Mouse (Mus musculus) MEL (cell line): Measurements from ENCODE around the gene Mag. TPM values are rescaled to one million over a fixed set of nuclear protein-coding genes. Genes with fewer than 3 reads are reported as not detected.

Experiments used
- DNase-seq: peaks from one replicate; pipeline ENCODE4 v3.0.0; 2011; ENCODE audit warnings: low read depth, low spot score
- H3K27ac ChIP-seq: 2 replicates; pipeline ENCODE4 v1.5.1; 2012; ENCODE audit warnings: low read depth, mild to moderate bottlenecking, control low read depth, low read length, moderate library complexity; ENCODE audit not compliant: control insufficient read depth
- H3K27me3 ChIP-seq, 2 experiments: fragments of 150-350 bp in 1 of 2; sonication (generic) in 1 of 2; 2 replicates each; pipeline ENCODE4 v1.6.1; 2012; ENCODE audit warnings: low read length in 2 of 2, mild to moderate bottlenecking in 2 of 2, improper control_type of control experiment in 1 of 2, moderate library complexity in 1 of 2; ENCODE audit not compliant: insufficient read depth in 2 of 2, control insufficient read depth in 1 of 2
- H3K36me3 ChIP-seq, 2 experiments: 2 replicates each; pipeline ENCODE4 v1.6.1; 2012 to 2014; ENCODE audit warnings: low read length in 2 of 2, improper control_type of control experiment in 1 of 2, inconsistent platforms in 1 of 2, mild to moderate bottlenecking in 1 of 2; ENCODE audit not compliant: insufficient read depth in 2 of 2, control insufficient read depth in 1 of 2
- H3K4me1 ChIP-seq, 2 experiments: fragments of 150-350 bp in 1 of 2; sonication (generic) in 1 of 2; 2 replicates each; pipeline ENCODE4 v1.6.1; 2012; ENCODE audit warnings: low read length in 2 of 2, improper control_type of control experiment in 1 of 2, mild to moderate bottlenecking in 1 of 2; ENCODE audit not compliant: insufficient read depth in 2 of 2, control insufficient read depth in 1 of 2
- H3K4me3 ChIP-seq, 2 experiments: fragments of 150-350 bp in 1 of 2; sonication (generic) in 1 of 2; 2 replicates each; pipeline ENCODE4 v1.5.1; 2012; ENCODE audit warnings: low read depth in 2 of 2, low read length in 2 of 2, mild to moderate bottlenecking in 2 of 2, moderate library complexity in 2 of 2, control low read depth in 1 of 2, improper control_type of control experiment in 1 of 2; ENCODE audit not compliant: control insufficient read depth in 1 of 2, insufficient read depth in 1 of 2
- H3K79me2 ChIP-seq: 2 replicates; pipeline ENCODE4 v1.6.1; 2012; ENCODE audit warnings: mild to moderate bottlenecking, low read length, moderate library complexity; ENCODE audit not compliant: control insufficient read depth, poor library complexity, insufficient read depth
- H3K9ac ChIP-seq: 2 replicates; pipeline ENCODE4 v1.6.1; 2012; ENCODE audit warnings: low read depth, mild to moderate bottlenecking, control low read depth, low read length, moderate library complexity; ENCODE audit not compliant: control insufficient read depth, poor library complexity, severe bottlenecking
- H3K9me3 ChIP-seq: fragments of 150-350 bp; sonication (generic); replicated peaks from 2 replicates; pipeline ENCODE4 v1.6.1; 2012; ENCODE audit warnings: mild to moderate bottlenecking, low read length, improper control_type of control experiment, moderate library complexity; ENCODE audit not compliant: insufficient read depth
- CHD2 ChIP-seq: IDR thresholded peaks from 2 replicates; pipeline ENCODE4 v1.6.1; 2011; ENCODE audit warnings: low read length, improper control_type of control experiment
- ELF1 ChIP-seq: IDR thresholded peaks from 2 replicates; pipeline ENCODE4 v1.6.1; 2014; ENCODE audit warnings: low read depth, mild to moderate bottlenecking, inconsistent platforms, low read length, improper control_type of control experiment, moderate library complexity
- ETS1 ChIP-seq: IDR thresholded peaks from 2 replicates; pipeline ENCODE4 v1.6.1; 2012; ENCODE audit warnings: low read depth, mild to moderate bottlenecking, inconsistent platforms, low read length, improper control_type of control experiment, moderate library complexity
- GATA1 ChIP-seq: IDR thresholded peaks from 2 replicates; pipeline ENCODE4 v1.6.1; 2011; ENCODE audit warnings: low read depth, low read length, improper control_type of control experiment
- HCFC1 ChIP-seq: IDR thresholded peaks from 2 replicates; pipeline ENCODE4 v1.6.1; 2012; ENCODE audit warnings: low read depth, mild to moderate bottlenecking, inconsistent platforms, low read length, improper control_type of control experiment, moderate library complexity
- JUND ChIP-seq: IDR thresholded peaks from 2 replicates; pipeline ENCODE4 v1.6.1; 2011; ENCODE audit warnings: low read depth, mild to moderate bottlenecking, improper control_type of control experiment, low read length
- KAT2A ChIP-seq: conservative IDR thresholded peaks from 2 replicates; pipeline ENCODE4 v1.6.1; 2012; ENCODE audit warnings: low read depth, low read length, improper control_type of control experiment, inconsistent platforms
- MAFK ChIP-seq: IDR thresholded peaks from 2 replicates; pipeline ENCODE4 v1.6.1; 2011; ENCODE audit warnings: low read depth, mild to moderate bottlenecking, low read length, improper control_type of control experiment, borderline replicate concordance
- MAZ ChIP-seq: IDR thresholded peaks from 2 replicates; pipeline ENCODE4 v1.6.1; 2012; ENCODE audit warnings: low read depth, mild to moderate bottlenecking, inconsistent platforms, low read length, improper control_type of control experiment
- MXI1 ChIP-seq: IDR thresholded peaks from 2 replicates; pipeline ENCODE4 v1.6.1; 2011; ENCODE audit warnings: mild to moderate bottlenecking, low read depth, low read length, improper control_type of control experiment
- MYB ChIP-seq: IDR thresholded peaks from 2 replicates; pipeline ENCODE4 v1.6.1; 2011; ENCODE audit warnings: mild to moderate bottlenecking, low read depth, low read length, improper control_type of control experiment
- MYC ChIP-seq: IDR thresholded peaks from 2 replicates; pipeline ENCODE4 v1.6.1; 2011; ENCODE audit warnings: low read depth, mild to moderate bottlenecking, low read length, improper control_type of control experiment, moderate library complexity
- NELFE ChIP-seq: IDR thresholded peaks from 2 replicates; pipeline ENCODE4 v1.6.1; 2011; ENCODE audit warnings: low read depth, low read length, improper control_type of control experiment
- NRF1 ChIP-seq: IDR thresholded peaks from 2 replicates; pipeline ENCODE4 v1.6.1; 2014; ENCODE audit warnings: low read depth, mild to moderate bottlenecking, inconsistent platforms, low read length, improper control_type of control experiment, moderate library complexity; ENCODE audit not compliant: poor library complexity, insufficient read depth, severe bottlenecking
- POLR2A ChIP-seq, 2 experiments: IDR thresholded peaks; 2 replicates each; pipeline ENCODE4 v1.6.1; 2011 to 2012; ENCODE audit warnings: low read length in 2 of 2, mild to moderate bottlenecking in 2 of 2, control low read depth in 1 of 2, improper control_type of control experiment in 1 of 2, low read depth in 1 of 2, moderate library complexity in 1 of 2; ENCODE audit not compliant: control insufficient read depth in 1 of 2, insufficient read depth in 1 of 2, poor library complexity in 1 of 2
- POLR2AphosphoS2 ChIP-seq: IDR thresholded peaks from 2 replicates; pipeline ENCODE4 v1.6.1; 2011; ENCODE audit warnings: low read length, improper control_type of control experiment
- POLR2AphosphoS5 ChIP-seq: IDR thresholded peaks from 2 replicates; pipeline ENCODE4 v1.6.1; 2012; ENCODE audit warnings: low read depth, borderline replicate concordance, mild to moderate bottlenecking, inconsistent platforms, low read length, moderate library complexity, mixed read lengths
- RAD21 ChIP-seq: IDR thresholded peaks from 2 replicates; pipeline ENCODE4 v1.6.1; 2011; ENCODE audit warnings: mild to moderate bottlenecking, low read depth, low read length, improper control_type of control experiment
- RCOR1 ChIP-seq: IDR thresholded peaks from 2 replicates; pipeline ENCODE4 v1.6.1; 2012; ENCODE audit warnings: low read depth, mild to moderate bottlenecking, inconsistent platforms, low read length, improper control_type of control experiment
- SMC3 ChIP-seq: IDR thresholded peaks from 2 replicates; pipeline ENCODE4 v1.6.1; 2011; ENCODE audit warnings: low read depth, low read length, improper control_type of control experiment
- TAL1 ChIP-seq: IDR thresholded peaks from 2 replicates; pipeline ENCODE4 v1.6.1; 2012; ENCODE audit warnings: mild to moderate bottlenecking, inconsistent platforms, low read length, moderate library complexity, mixed read lengths
- TBP ChIP-seq: IDR thresholded peaks from 2 replicates; pipeline ENCODE4 v1.8.0; 2011; ENCODE audit warnings: low read depth, low read length, improper control_type of control experiment
- TCF12 ChIP-seq: IDR thresholded peaks from 2 replicates; pipeline ENCODE4 v1.6.1; 2014; ENCODE audit warnings: low read depth, mild to moderate bottlenecking, inconsistent platforms, low read length, improper control_type of control experiment, moderate library complexity
- USF2 ChIP-seq, 2 experiments: IDR thresholded peaks; 2 replicates each; pipeline ENCODE4 v1.6.1; 2011 to 2012; ENCODE audit warnings: improper control_type of control experiment in 2 of 2, low read length in 2 of 2, borderline replicate concordance in 1 of 2, inconsistent platforms in 1 of 2, low read depth in 1 of 2, mild to moderate bottlenecking in 1 of 2; ENCODE audit not compliant: insufficient read depth in 1 of 2
- ZC3H11A ChIP-seq: IDR thresholded peaks from 2 replicates; pipeline ENCODE4 v1.6.1; 2012; ENCODE audit warnings: low read depth, mild to moderate bottlenecking, inconsistent platforms, low read length, improper control_type of control experiment
- ZKSCAN1 ChIP-seq: IDR thresholded peaks from 2 replicates; pipeline ENCODE4 v1.6.1; 2012; ENCODE audit warnings: low read depth, mild to moderate bottlenecking, inconsistent platforms, low read length, improper control_type of control experiment, moderate library complexity
- ZMIZ1 ChIP-seq: IDR thresholded peaks from 2 replicates; pipeline ENCODE4 v1.6.1; 2012; ENCODE audit warnings: low read depth, mild to moderate bottlenecking, inconsistent platforms, low read length, improper control_type of control experiment, moderate library complexity
- ZNF384 ChIP-seq: IDR thresholded peaks from 2 replicates; pipeline ENCODE4 v1.6.1; 2012; ENCODE audit warnings: low read depth, mild to moderate bottlenecking, inconsistent platforms, low read length, improper control_type of control experiment
- polyA plus RNA-seq, 2 experiments: library from polyadenylated mRNA; stranded (reverse) in 1 of 2; unstranded in 1 of 2; fragments of >175 nt in 1 of 2; fragments of >200 nt in 1 of 2; gene quantifications; 2 replicates each; pipeline versions ENCODE4 v1.2.1 to v1.2.4; 2012; ENCODE audit warnings: low replicate concordance in 2 of 2, low read depth in 1 of 2; ENCODE audit not compliant: insufficient read length in 2 of 2, insufficient read depth in 1 of 2, missing spikeins in 1 of 2
- total RNA-seq: library from RNA; depleted of rRNA; stranded (reverse); fragments of 300-350 nt; gene quantifications from 2 replicates; pipeline ENCODE4 v1.2.3, GENCODE M21; 2012

The Mag gene
- total and polyA plus RNA-seq, 3 experiments: not detected

DNA sequence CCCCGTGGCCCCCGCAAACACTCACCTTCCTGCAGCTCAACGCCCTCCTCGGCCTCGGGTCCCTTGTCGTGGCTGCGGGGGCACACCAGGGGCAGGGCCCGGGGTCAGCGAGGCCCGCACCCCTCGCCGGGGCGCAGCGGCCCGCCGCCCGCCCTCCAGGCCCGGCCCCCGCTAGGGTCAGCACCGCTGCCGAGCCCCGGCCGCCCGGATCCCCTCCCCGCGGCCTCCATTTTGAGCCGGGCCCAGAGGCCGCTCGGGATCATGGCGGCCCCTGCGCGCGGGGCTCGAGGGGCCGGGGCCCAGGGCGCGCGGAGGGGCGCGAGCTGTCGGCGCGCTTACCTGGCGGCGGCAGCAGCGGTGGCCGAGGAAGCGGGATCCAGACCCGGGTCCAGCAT lies 41.7 kb upstream of the Mag start:
- no peak for DNase-seq
- Histone ChIP-seq H3K27ac (peak overlapping the region; percentile 26), H3K4me1 (peaks cover 0 to 11% of the 10 kb centered on the region in 2 experiments; a peak in 1 of 4 replicates), H3K36me3 (peaks cover 2 to 9% of the 10 kb centered on the region in 2 experiments), H3K4me3 (peak overlapping the region; percentile 85 to 97; a peak in 3 of 4 replicates), H3K27me3 (no peaks in the 10 kb centered on the region), H3K79me2 (peaks cover 18% of the 10 kb centered on the region), H3K9me3 (no peaks in the 10 kb centered on the region), H3K9ac (peak overlapping the region; percentile 98)
- TF ChIP-seq POLR2A (IDR thresholded peaks at IDR 0.05; ENCODE audit: control insufficient read depth in 1 of 2, insufficient read depth in 1 of 2, low read depth in 1 of 2, low read length in 2 of 2, poor library complexity in 1 of 2): 0 out of 4 replicates have a peak, but pooled peaks of 1 of the 2 experiments have one; percentile 12
- no peak for TF ChIP-seq USF2 (IDR thresholded peaks at IDR 0.05; ENCODE audit: borderline replicate concordance in 1 of 2, insufficient read depth in 1 of 2, low read depth in 1 of 2, low read length in 2 of 2)
- no peak for TF ChIP-seq ZC3H11A
- TF ChIP-seq SMC3: no peak
- no peak for TF ChIP-seq TCF12

DNA sequence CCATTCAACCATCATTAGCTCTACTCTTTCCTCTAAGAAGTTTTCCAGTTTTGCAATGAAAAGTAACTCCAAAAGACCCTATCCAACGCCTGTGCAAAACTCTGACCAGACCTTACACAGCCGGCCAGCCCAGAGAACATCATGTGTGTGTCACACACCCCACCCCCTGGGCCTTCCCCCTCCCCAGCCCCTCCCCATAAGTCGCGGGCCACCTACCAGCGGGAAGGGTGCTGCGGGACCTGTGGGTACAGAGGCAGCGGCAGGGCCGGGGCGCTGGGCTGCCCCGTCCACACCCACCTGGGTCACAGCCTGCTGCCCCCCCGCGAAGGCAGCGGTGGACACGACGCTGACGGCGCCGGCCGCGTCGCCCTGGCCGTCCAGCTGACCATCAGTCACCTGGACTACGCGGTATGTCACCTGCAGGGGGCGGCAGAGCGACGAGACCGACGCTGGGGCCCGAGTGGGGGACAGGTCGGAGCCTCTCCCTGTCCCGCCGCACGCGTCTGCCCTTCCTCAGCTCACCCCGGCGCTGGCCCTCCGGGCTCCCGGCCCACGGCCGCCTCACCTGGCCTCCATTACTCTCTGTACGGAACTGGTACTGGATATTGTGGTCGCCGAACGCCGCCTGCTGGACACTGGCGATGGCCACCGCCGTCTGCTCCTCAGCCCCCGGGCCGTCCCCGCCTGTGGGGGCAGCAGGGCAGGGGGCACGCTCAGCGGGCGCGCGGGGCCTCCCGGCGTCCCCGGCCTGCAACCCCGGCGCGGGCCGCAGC lies 41.1 kb upstream of the Mag start:
- Histone ChIP-seq H3K79me2 (peaks cover 18% of the 10 kb centered on the region), H3K4me1 (peaks cover 0 to 11% of the 10 kb centered on the region in 2 experiments; a peak in 1 of 4 replicates), H3K27me3 (no peaks in the 10 kb centered on the region), H3K9ac (peak overlapping the region; percentile 98), H3K36me3 (peaks cover 2 to 9% of the 10 kb centered on the region in 2 experiments), H3K9me3 (no peaks in the 10 kb centered on the region), H3K27ac (peak overlapping the region; percentile 26), H3K4me3 (peak overlapping the region; percentile 85 to 97)
- peak; percentile 78 for DNase-seq
- no peak for TF ChIP-seq MAFK
- no peak for TF ChIP-seq ZC3H11A
- no peak for TF ChIP-seq TAL1
- TF ChIP-seq KAT2A: no peak
- TF ChIP-seq ETS1: 0 out of 2 replicates have a peak, but pooled peaks have one; percentile 19
- no peak for TF ChIP-seq ZMIZ1
- TF ChIP-seq TCF12: 0 out of 2 replicates have a peak, but pooled peaks have one; percentile 18
- 0 out of 2 replicates have a peak, but pooled peaks have one; percentile 42 for TF ChIP-seq NELFE
- no peak for TF ChIP-seq ELF1
- peak; percentile 42; the same call in 1 of the 2 replicates for TF ChIP-seq MXI1
- no peak for TF ChIP-seq USF2 (IDR thresholded peaks at IDR 0.05; ENCODE audit: borderline replicate concordance in 1 of 2, insufficient read depth in 1 of 2, low read depth in 1 of 2, low read length in 2 of 2)
- TF ChIP-seq ZKSCAN1: no peak
- no peak for TF ChIP-seq ZNF384
- peak; percentile 6 to 63; a peak in 1 of 4 replicates for TF ChIP-seq POLR2A (IDR thresholded peaks at IDR 0.05; ENCODE audit: control insufficient read depth in 1 of 2, insufficient read depth in 1 of 2, low read depth in 1 of 2, low read length in 2 of 2, poor library complexity in 1 of 2)
- TF ChIP-seq RAD21: no peak
- TF ChIP-seq POLR2AphosphoS5: no peak
- 0 out of 2 replicates have a peak, but pooled peaks have one; percentile 31 for TF ChIP-seq HCFC1
- no peak for TF ChIP-seq MYC
- no peak for TF ChIP-seq GATA1
- no peak for TF ChIP-seq NRF1
- TF ChIP-seq MYB: no peak
- TF ChIP-seq RCOR1: no peak
- 0 out of 2 replicates have a peak, but pooled peaks have one; percentile 54 for TF ChIP-seq MAZ
- TF ChIP-seq CHD2: no peak
- TF ChIP-seq JUND: no peak
- 0 out of 2 replicates have a peak, but pooled peaks have one; percentile 34 for TF ChIP-seq TBP
- peak; percentile 21; the same call in 1 of the 2 replicates for TF ChIP-seq SMC3
- TF ChIP-seq POLR2AphosphoS2: no peak
